Mouse (Mus musculus): ENCODE data around the gene AI464131. TPM values are rescaled to one million over a fixed set of nuclear protein-coding genes. Genes with fewer than 3 reads are reported as not detected.

AI464131 gene
- 0.12 TPM in 1 of 2 replicates, not detected in the other for polyA plus RNA-seq (2012; ENCODE audit: low replicate concordance)

GRCm38 (mm10) chr4:41502986-41503412, at the start of gene AI464131:
Gene AI464131, minus strand, starts transcription at chr4:41503076.

DNA sequence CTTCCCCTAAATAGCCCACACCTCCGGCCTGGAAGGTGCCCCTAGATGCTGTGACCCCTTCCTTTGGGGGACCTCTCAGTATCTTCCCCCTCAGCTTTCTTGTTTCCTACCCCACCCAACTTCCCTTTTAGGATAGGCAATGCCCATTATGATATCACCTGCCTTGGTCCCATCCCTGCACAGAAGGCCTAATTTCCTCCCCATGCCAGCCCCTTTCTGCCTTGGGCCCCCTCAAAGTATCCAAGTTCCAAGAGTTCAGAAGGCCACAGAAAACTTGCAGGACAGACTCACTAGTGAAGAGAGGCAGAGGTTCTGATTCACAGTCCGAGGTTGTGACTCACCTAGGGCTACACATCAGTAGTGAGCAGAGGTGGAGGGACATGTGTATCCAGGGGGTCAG, 14.4 kb upstream of the AI464131 start, which contains the start of gene 1110017D15Rik:
TSS of gene 1110017D15Rik (minus strand) at position 101 of the 400 bp plus-strand sequence.

DNA sequence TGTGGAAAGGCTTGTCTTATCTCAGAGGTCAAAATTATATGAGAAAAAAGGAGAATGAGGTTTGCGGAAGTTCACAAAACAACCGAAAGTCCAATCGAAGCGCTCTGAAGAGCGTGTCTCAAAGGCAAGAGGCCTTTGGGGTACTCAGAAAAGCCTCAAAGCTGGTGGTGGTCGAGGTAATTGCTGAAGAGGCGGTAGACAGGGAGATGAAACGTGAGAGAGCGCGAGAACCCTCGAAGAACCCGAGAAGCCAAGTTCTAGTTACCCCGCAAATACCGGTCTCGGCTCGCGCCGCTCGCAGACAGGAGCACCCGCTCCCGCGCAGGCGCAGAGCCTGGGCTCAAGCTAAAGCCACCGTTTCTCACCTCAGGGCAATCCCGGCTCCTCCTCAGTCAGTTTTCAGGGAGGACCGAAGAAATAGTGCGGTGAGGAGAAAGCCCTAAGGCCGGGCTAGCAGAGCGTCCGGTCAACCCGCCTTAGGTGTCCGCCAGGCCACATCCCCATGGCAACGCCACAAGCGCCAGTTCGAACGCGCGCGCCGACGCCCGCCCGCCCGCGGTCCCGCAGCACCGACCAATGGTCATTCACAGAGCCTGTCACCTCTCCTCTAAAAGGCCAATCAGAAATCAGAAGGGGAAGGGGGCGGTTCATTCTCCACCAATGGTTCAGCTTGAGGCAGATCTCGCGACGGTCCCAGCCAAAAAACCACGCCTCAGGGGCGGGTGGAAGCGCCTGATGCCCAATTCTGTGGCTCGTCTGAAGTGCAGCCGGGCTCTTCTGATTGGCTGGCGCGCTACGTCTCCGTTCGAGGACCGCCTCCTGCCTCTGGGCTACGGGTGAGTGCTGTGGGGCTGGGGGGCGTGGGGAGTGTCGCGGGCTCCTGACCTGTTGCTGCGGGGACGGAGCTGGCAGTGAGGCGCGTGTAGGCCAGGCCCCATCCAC, 38.3 kb downstream of the AI464131 start, which contains the start of the genes Kif24 and Nudt2:
TSS of gene Kif24 (minus strand) at position 543 of the 942 bp plus-strand sequence.
TSS of gene Nudt2 (plus strand) at position 807 of the 942 bp plus-strand sequence.

Other genes with a start within 250 kb of the AI464131 start
- 227 and 574 TPM in 2 replicates for gene Ubap2, start 227.9 kb downstream of the AI464131 start, polyA plus RNA-seq (2012; ENCODE audit: low replicate concordance)
- 52.8 and 59.2 TPM in 2 replicates for gene Dcaf12, start 188.2 kb downstream of the AI464131 start, polyA plus RNA-seq (2012; ENCODE audit: low replicate concordance)
- 20.6 and 51.0 TPM in 2 replicates for gene Ubap1, start 154.1 kb downstream of the AI464131 start, polyA plus RNA-seq (2012; ENCODE audit: low replicate concordance)
- 0.55 and 1.8 TPM in 2 replicates for gene Kif24, start 38.2 kb downstream of the AI464131 start, polyA plus RNA-seq (2012; ENCODE audit: low replicate concordance)
- 0.56 and 7.2 TPM in 2 replicates for gene Nudt2, start 37.9 kb downstream of the AI464131 start, polyA plus RNA-seq (2012; ENCODE audit: low replicate concordance)
- gene 1110017D15Rik, start 14.3 kb upstream of the AI464131 start, polyA plus RNA-seq (2012; ENCODE audit: low replicate concordance), result not detected in 2 replicates
- gene Fam219a, start 66.5 kb upstream of the AI464131 start, polyA plus RNA-seq (2012; ENCODE audit: low replicate concordance), result 13.1 and 48.1 TPM in 2 replicates
- not detected in 2 replicates for gene Dnaic1, start 66.7 kb upstream of the AI464131 start, polyA plus RNA-seq (2012; ENCODE audit: low replicate concordance)
- 1.4 TPM in 2 replicates for gene Enho, start 137.2 kb upstream of the AI464131 start, polyA plus RNA-seq (2012; ENCODE audit: low replicate concordance)
- gene Cntfr, start 194.0 kb upstream of the AI464131 start, polyA plus RNA-seq (2012; ENCODE audit: low replicate concordance), result 0.27 and 0.59 TPM in 2 replicates
- gene Il11ra1, start 196.9 kb upstream of the AI464131 start, polyA plus RNA-seq (2012; ENCODE audit: low replicate concordance), result 5.0 and 10.5 TPM in 2 replicates
- 55.1 and 56.5 TPM in 2 replicates for gene Rpp25l, start 210.5 kb upstream of the AI464131 start, polyA plus RNA-seq (2012; ENCODE audit: low replicate concordance)
- gene Dctn3, start 220.1 kb upstream of the AI464131 start, polyA plus RNA-seq (2012; ENCODE audit: low replicate concordance), result 83.5 and 170 TPM in 2 replicates
- gene Arid3c, start 228.1 kb upstream of the AI464131 start, polyA plus RNA-seq (2012; ENCODE audit: low replicate concordance), result not detected in 2 replicates